Mouse (Mus musculus): ENCODE results near the gene Vps45.

Gene Vps45

GRCm38 (mm10) chr3:95959807-95960206, 98.5 kb downstream of the Vps45 start:
- POLR2A ChIA-PET, result interaction anchor here in 2 of 4 experiments (0.7 to 1.6 kb wide), 7 partner anchors 9 to 174 kb away, joined by 3 to 13 read pairs (median 3); partner anchors contain the start of gene Prpf3 (in 1 of the 2)

GRCm38 (mm10) chr3:95959082-95959481, 99.2 kb downstream of the Vps45 start:
- ChIA-PET POLR2A (interaction anchor here in 2 of 4 experiments (0.7 to 1.6 kb wide), 7 partner anchors 8 to 174 kb away, joined by 3 to 13 read pairs (median 3); partner anchors contain the start of gene Prpf3 (in 1 of the 2)), CTCF (interaction anchor here (0.6 to 3.2 kb wide), 11 partner anchors 8 to 99 kb away, joined by 3 to 16 read pairs (median 4); no protein-coding TSS in a partner anchor)

More at GRCm38 (mm10) chr3:95959807-95960206, 98.5 kb downstream of the Vps45 start:
- CTCF ChIA-PET, result interaction anchor here in 3 of 4 experiments (0.6 to 3.2 kb wide), 11 partner anchors 9 to 582 kb away, joined by 3 to 16 read pairs (median 4); no protein-coding TSS in a partner anchor

- ChIA-PET CTCF (interaction anchor here in 2 of 4 experiments (0.6 to 1.4 kb wide), 3 partner anchors 18 to 273 kb away, joined by 4 read pairs; no protein-coding TSS in a partner anchor), POLR2A (no interaction called here)
Observed at GRCm38 (mm10) chr3:95957359-95958148, 100.7 kb downstream of the Vps45 start.

- CTCF ChIA-PET, result interaction anchor here in 2 of 4 experiments (0.6 to 1.9 kb wide), 2 partner anchors 17 to 118 kb away, joined by 3 to 5 read pairs; no protein-coding TSS in a partner anchor
Observed at GRCm38 (mm10) chr3:95955318-95955717, 102.9 kb downstream of the Vps45 start.

GRCm38 (mm10) chr3:95954648-95955173, 103.6 kb downstream of the Vps45 start:
- CTCF ChIA-PET, result interaction anchor here in 2 of 4 experiments (0.6 to 1.9 kb wide), 3 partner anchors 16 to 118 kb away, joined by 3 to 5 read pairs (median 3); no protein-coding TSS in a partner anchor
- POLR2A ChIA-PET, result interaction anchor here in 3 of 4 experiments (0.7 to 3.4 kb wide), 10 partner anchors 9 to 315 kb away, joined by 3 to 10 read pairs (median 3); partner anchors contain the start of genes Bola1 (in 1 of the 3), Hist2h2ab (in 1 of the 3) and Hist2h2bb (in 1 of the 3)

More at GRCm38 (mm10) chr3:95955318-95955717, 102.9 kb downstream of the Vps45 start:
- POLR2A ChIA-PET, result interaction anchor here in 2 of 4 experiments (0.7 to 3.4 kb wide), 9 partner anchors 8 to 314 kb away, joined by 3 to 10 read pairs (median 3); partner anchors contain the start of genes Bola1 (in 1 of the 2), Hist2h2ab (in 1 of the 2) and Hist2h2bb (in 1 of the 2)

GRCm38 (mm10) chr3:95953522-95953921, 104.7 kb downstream of the Vps45 start:
- ChIA-PET CTCF (interaction anchor here in 1 of 4 experiments (1.0 kb wide), 1 partner anchor 13 kb away, joined by 4 read pairs; no protein-coding TSS in a partner anchor), POLR2A (interaction anchor here in 2 of 4 experiments (0.8 to 3.4 kb wide), 5 partner anchors 11 to 98 kb away, joined by 5 to 12 read pairs (median 6); partner anchors contain the start of gene Prpf3 (in 1 of the 2))

- ChIA-PET CTCF (interaction anchor here in 1 of 4 experiments (1.0 kb wide), 1 partner anchor 13 kb away, joined by 4 read pairs; no protein-coding TSS in a partner anchor), POLR2A (interaction anchor here in 2 of 4 experiments (0.8 to 7.9 kb wide), 11 partner anchors 10 to 641 kb away, joined by 3 to 69 read pairs (median 6); partner anchors contain the start of genes Polr3gl (in 1 of the 2) and Prpf3 (in 1 of the 2))
Observed at GRCm38 (mm10) chr3:95953023-95953422, 105.2 kb downstream of the Vps45 start.

GRCm38 (mm10) chr3:95951566-95951965, 106.7 kb downstream of the Vps45 start:
- ChIA-PET CTCF (interaction anchor here in 2 of 4 experiments (0.5 to 2.2 kb wide), 6 partner anchors 8 to 140 kb away, joined by 3 to 13 read pairs (median 4); partner anchors contain the start of gene Car14 (in 1 of the 2)), POLR2A (interaction anchor here in 3 of 4 experiments (0.8 to 7.9 kb wide), 52 partner anchors 8 to 666 kb away, joined by 3 to 69 read pairs (median 6); partner anchors contain the start of genes Anp32e (in 2 of the 3), Car14 (in 2 of the 3), Hist2h2ac (in 2 of the 3) and Hist2h2bb (in 2 of the 3))

- POLR2A ChIA-PET, result interaction anchor here (0.5 to 7.9 kb wide), 109 partner anchors 9 to 746 kb away, joined by 3 to 69 read pairs (median 4); partner anchors contain the start of genes Ciart (in 3 of the 4), Hist2h2ac (in 3 of the 4), Hist2h2be (in 3 of the 4) and Vps45 (in 3 of the 4)
- CTCF ChIA-PET, result interaction anchor here in 3 of 4 experiments (0.5 to 2.2 kb wide), 8 partner anchors 8 to 140 kb away, joined by 3 to 13 read pairs (median 4); partner anchors contain the start of gene Car14 (in 1 of the 3)
Observed at GRCm38 (mm10) chr3:95950763-95951551, 107.3 kb downstream of the Vps45 start.

Data from embryonic stem cell, embryonic (primary cell).